Mouse (Mus musculus): Measurements from ENCODE around the gene Exosc1.

The Exosc1 gene

DNA sequence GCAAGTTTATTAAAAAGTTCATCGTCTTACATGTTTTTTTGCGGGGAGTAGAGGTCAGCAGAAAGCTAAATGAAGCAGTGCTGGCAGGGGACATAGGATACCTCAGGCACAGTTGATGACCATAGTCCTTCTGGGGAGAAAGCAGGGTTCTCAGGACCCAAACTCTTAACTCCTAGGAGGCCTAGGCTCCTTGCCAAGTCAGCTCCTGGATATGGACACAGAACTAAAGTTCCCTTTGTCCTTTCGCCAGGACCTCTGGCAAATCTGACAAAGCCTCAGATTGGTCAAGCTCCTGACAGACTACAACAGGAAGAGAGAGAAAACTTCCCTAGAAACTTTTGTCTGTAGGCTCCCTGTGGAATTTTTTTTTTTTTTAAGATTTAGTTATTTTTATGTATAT lies 24.5 kb downstream of the Exosc1 start:
- H3K9me3 ChIP-seq (ENCODE audit: low read length): no peaks in the 10 kb centered on the region
- peaks cover 12% of the 10 kb centered on the region for H3K36me3 ChIP-seq (ENCODE audit: insufficient read depth, low read length)
- peaks cover 24% of the 10 kb centered on the region for H3K4me1 ChIP-seq (replicated peaks; ENCODE audit: low read depth, low read length)
- TF ChIP-seq CTCF (conservative IDR thresholded peaks at IDR 0.05; ENCODE audit: low read length) (no peak), NANOG (IDR thresholded peaks at IDR 0.05; ENCODE audit: borderline replicate concordance, low read length) (no peak), POU5F1 (IDR thresholded peaks at IDR 0.05; ENCODE audit: borderline replicate concordance, low read length) (no peak)
- peaks cover 3% of the 10 kb centered on the region; the same call in 1 of the 2 replicates for H3K27me3 ChIP-seq (ENCODE audit: insufficient read depth, low read length)
- no peak overlapping the region for H3K4me3 ChIP-seq (replicated peaks; ENCODE audit: low read length)

- no peaks in the 10 kb centered on the region for H3K9me3 ChIP-seq (ENCODE audit: low read length)
- no peak for TF ChIP-seq CTCF (conservative IDR thresholded peaks at IDR 0.05; ENCODE audit: low read length)
- no peak for TF ChIP-seq NANOG (IDR thresholded peaks at IDR 0.05; ENCODE audit: borderline replicate concordance, low read length)
- no peak for TF ChIP-seq POU5F1 (IDR thresholded peaks at IDR 0.05; ENCODE audit: borderline replicate concordance, low read length)
- peaks cover 3% of the 10 kb centered on the region; the same call in 1 of the 2 replicates for H3K27me3 ChIP-seq (ENCODE audit: insufficient read depth, low read length)
- no peak overlapping the region for H3K4me3 ChIP-seq (replicated peaks; ENCODE audit: low read length)
- no peaks in the 10 kb centered on the region for H3K36me3 ChIP-seq (ENCODE audit: insufficient read depth, low read length)
- peaks cover 17% of the 10 kb centered on the region for H3K4me1 ChIP-seq (replicated peaks; ENCODE audit: low read depth, low read length)
Observed at GRCm38 (mm10) chr19:41907079-41907760, 26.0 kb downstream of the Exosc1 start.

DNA sequence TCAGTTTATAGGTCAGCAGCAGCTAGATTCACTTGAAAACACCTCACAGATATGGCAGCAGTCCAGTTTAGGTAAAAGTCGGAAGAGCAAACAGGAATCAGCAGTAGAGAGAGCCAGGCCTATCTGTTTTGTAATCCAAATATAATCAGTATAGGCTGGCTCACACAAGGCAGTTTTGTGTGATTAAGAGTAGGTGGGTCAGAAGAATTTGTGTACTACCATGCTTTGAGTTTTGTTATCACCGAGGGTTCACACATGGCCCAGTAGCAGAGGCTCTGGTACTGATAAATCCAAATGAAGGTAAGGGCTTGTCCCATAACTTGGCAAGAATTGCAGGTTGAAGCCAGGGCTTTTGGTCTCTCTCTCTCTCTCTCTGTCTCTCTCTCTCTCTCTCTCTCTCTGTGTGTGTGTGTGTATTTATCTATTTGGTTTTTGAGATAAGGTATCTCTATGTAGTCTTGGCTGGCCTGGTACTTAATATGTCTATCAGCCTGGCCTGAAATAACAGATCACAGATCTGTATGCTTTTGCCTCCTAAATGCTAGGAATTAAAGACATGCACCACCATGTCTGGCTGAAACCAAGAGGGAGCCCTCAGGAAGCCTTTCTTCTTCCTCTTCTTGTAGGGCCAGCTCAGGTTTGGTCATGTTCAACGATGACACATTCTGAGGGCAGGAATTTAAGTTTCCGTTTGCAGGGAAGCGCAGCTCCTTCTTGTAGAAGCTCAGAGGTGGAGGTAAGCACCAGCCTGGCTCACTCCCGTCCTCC lies 26.7 kb downstream of the Exosc1 start:
- Histone ChIP-seq H3K36me3 (ENCODE audit: insufficient read depth, low read length) (no peaks in the 10 kb centered on the region), H3K4me1 (replicated peaks; ENCODE audit: low read depth, low read length) (peaks cover 17% of the 10 kb centered on the region), H3K27me3 (ENCODE audit: insufficient read depth, low read length) (peaks cover 3% of the 10 kb centered on the region; the same call in 1 of the 2 replicates), H3K4me3 (replicated peaks; ENCODE audit: low read length) (no peak overlapping the region), H3K9me3 (ENCODE audit: low read length) (no peaks in the 10 kb centered on the region)
- TF ChIP-seq POU5F1 (IDR thresholded peaks at IDR 0.05; ENCODE audit: borderline replicate concordance, low read length) (no peak), NANOG (IDR thresholded peaks at IDR 0.05; ENCODE audit: borderline replicate concordance, low read length) (no peak), CTCF (conservative IDR thresholded peaks at IDR 0.05; ENCODE audit: low read length) (no peak)

DNA sequence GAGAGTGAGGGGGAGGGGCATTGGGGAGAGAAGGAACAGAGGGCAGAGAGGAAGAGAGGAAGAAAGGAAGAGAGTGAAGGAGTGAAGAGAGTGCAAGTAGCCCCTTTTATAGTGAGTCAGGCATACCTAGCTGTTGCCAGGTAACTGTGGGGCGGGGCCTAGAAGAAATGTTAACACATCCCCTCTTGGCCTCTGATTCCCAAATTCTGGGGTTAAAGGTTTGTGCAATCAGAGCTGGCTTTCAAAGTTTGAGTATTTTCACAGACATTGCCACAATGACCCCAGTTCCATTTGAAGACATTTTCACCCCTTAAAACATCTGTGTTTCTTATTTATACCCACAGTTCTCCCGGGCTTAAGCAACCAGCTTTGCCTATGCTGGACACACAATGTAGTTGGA lies 28.0 kb downstream of the Exosc1 start:
- H3K27me3 ChIP-seq (ENCODE audit: insufficient read depth, low read length): peaks cover 3% of the 10 kb centered on the region; the same call in 1 of the 2 replicates
- H3K4me3 ChIP-seq (replicated peaks; ENCODE audit: low read length): no peak overlapping the region
- H3K36me3 ChIP-seq (ENCODE audit: insufficient read depth, low read length): no peaks in the 10 kb centered on the region
- TF ChIP-seq POU5F1 (IDR thresholded peaks at IDR 0.05; ENCODE audit: borderline replicate concordance, low read length) (no peak), NANOG (IDR thresholded peaks at IDR 0.05; ENCODE audit: borderline replicate concordance, low read length) (no peak), CTCF (conservative IDR thresholded peaks at IDR 0.05; ENCODE audit: low read length) (no peak)
- H3K9me3 ChIP-seq (ENCODE audit: low read length): no peaks in the 10 kb centered on the region
- peaks cover 13% of the 10 kb centered on the region; the same call in 1 of the 2 replicates for H3K4me1 ChIP-seq (replicated peaks; ENCODE audit: low read depth, low read length)

- Histone ChIP-seq H3K4me3 (replicated peaks; ENCODE audit: low read length) (no peak overlapping the region), H3K36me3 (ENCODE audit: insufficient read depth, low read length) (no peaks in the 10 kb centered on the region), H3K4me1 (replicated peaks; ENCODE audit: low read depth, low read length) (peaks cover 13% of the 10 kb centered on the region; the same call in 1 of the 2 replicates), H3K9me3 (ENCODE audit: low read length) (no peaks in the 10 kb centered on the region), H3K27me3 (ENCODE audit: insufficient read depth, low read length) (peaks cover 3% of the 10 kb centered on the region; the same call in 1 of the 2 replicates)
- TF ChIP-seq CTCF (conservative IDR thresholded peaks at IDR 0.05; ENCODE audit: low read length) (no peak), NANOG (IDR thresholded peaks at IDR 0.05; ENCODE audit: borderline replicate concordance, low read length) (no peak), POU5F1 (IDR thresholded peaks at IDR 0.05; ENCODE audit: borderline replicate concordance, low read length) (no peak)
Observed at GRCm38 (mm10) chr19:41902848-41903593, 30.2 kb downstream of the Exosc1 start.

- Histone ChIP-seq H3K4me3 (replicated peaks; ENCODE audit: low read length) (no peak overlapping the region), H3K4me1 (replicated peaks; ENCODE audit: low read depth, low read length) (peaks cover 8% of the 10 kb centered on the region; the same call in 1 of the 2 replicates), H3K27me3 (ENCODE audit: insufficient read depth, low read length) (no peaks in the 10 kb centered on the region), H3K36me3 (ENCODE audit: insufficient read depth, low read length) (no peaks in the 10 kb centered on the region), H3K9me3 (ENCODE audit: low read length) (no peaks in the 10 kb centered on the region)
- TF ChIP-seq CTCF (conservative IDR thresholded peaks at IDR 0.05; ENCODE audit: low read length) (no peak), POU5F1 (IDR thresholded peaks at IDR 0.05; ENCODE audit: borderline replicate concordance, low read length) (no peak), NANOG (IDR thresholded peaks at IDR 0.05; ENCODE audit: borderline replicate concordance, low read length) (no peak)
Observed at GRCm38 (mm10) chr19:41901696-41902095, 31.5 kb downstream of the Exosc1 start.

- no peaks in the 10 kb centered on the region for H3K36me3 ChIP-seq (ENCODE audit: insufficient read depth, low read length)
- H3K27me3 ChIP-seq (ENCODE audit: insufficient read depth, low read length): no peaks in the 10 kb centered on the region
- TF ChIP-seq CTCF (conservative IDR thresholded peaks at IDR 0.05; ENCODE audit: low read length) (no peak), POU5F1 (IDR thresholded peaks at IDR 0.05; ENCODE audit: borderline replicate concordance, low read length) (no peak), NANOG (IDR thresholded peaks at IDR 0.05; ENCODE audit: borderline replicate concordance, low read length) (no peak)
Observed at GRCm38 (mm10) chr19:41900495-41901090, 32.6 kb downstream of the Exosc1 start.

More at GRCm38 (mm10) chr19:41900495-41901090, 32.6 kb downstream of the Exosc1 start:
- H3K9me3 ChIP-seq (ENCODE audit: low read length): no peaks in the 10 kb centered on the region
- no peak overlapping the region for H3K4me3 ChIP-seq (replicated peaks; ENCODE audit: low read length)
- H3K4me1 ChIP-seq (replicated peaks; ENCODE audit: low read depth, low read length): peaks cover 12% of the 10 kb centered on the region
